Mouse (Mus musculus) erythroblast, embryonic 14.5 days (primary cell): ENCODE data around the gene Glb1l.

Experiments
- GATA1 ChIP-seq: IDR thresholded peaks from 2 replicates; pipeline ENCODE4 v1.6.1; 2012; ENCODE audit warnings: low read length, inconsistent platforms, mixed read lengths
- TAL1 ChIP-seq: IDR thresholded peaks from 3 replicates; pipeline ENCODE4 v1.6.1; 2012; ENCODE audit warnings: low read length, inconsistent platforms, mixed read lengths

- TF ChIP-seq GATA1 (no peak), TAL1 (no peak)
Observed at GRCm38 (mm10) chr1:75227653-75228052, 17.0 kb upstream of the Glb1l start.
